Mouse (Mus musculus) MEL (cell line): ENCODE measurements around the gene Ttc9c. TPM values are rescaled to one million over a fixed set of nuclear protein-coding genes. Genes with fewer than 3 reads are reported as not detected.

Experiments
- DNase-seq: peaks from one replicate; pipeline ENCODE4 v3.0.0; 2011; ENCODE audit warnings: low read depth, low spot score
- H3K27ac ChIP-seq: 2 replicates; pipeline ENCODE4 v1.5.1; 2012; ENCODE audit warnings: low read depth, mild to moderate bottlenecking, control low read depth, low read length, moderate library complexity; ENCODE audit not compliant: control insufficient read depth
- H3K27me3 ChIP-seq, 2 experiments: fragments of 150-350 bp in 1 of 2; sonication (generic) in 1 of 2; 2 replicates each; pipeline ENCODE4 v1.6.1; 2012; ENCODE audit warnings: low read length in 2 of 2, mild to moderate bottlenecking in 2 of 2, improper control_type of control experiment in 1 of 2, moderate library complexity in 1 of 2; ENCODE audit not compliant: insufficient read depth in 2 of 2, control insufficient read depth in 1 of 2
- H3K36me3 ChIP-seq, 2 experiments: 2 replicates each; pipeline ENCODE4 v1.6.1; 2012 to 2014; ENCODE audit warnings: low read length in 2 of 2, improper control_type of control experiment in 1 of 2, inconsistent platforms in 1 of 2, mild to moderate bottlenecking in 1 of 2; ENCODE audit not compliant: insufficient read depth in 2 of 2, control insufficient read depth in 1 of 2
- H3K4me1 ChIP-seq, 2 experiments: fragments of 150-350 bp in 1 of 2; sonication (generic) in 1 of 2; 2 replicates each; pipeline ENCODE4 v1.6.1; 2012; ENCODE audit warnings: low read length in 2 of 2, improper control_type of control experiment in 1 of 2, mild to moderate bottlenecking in 1 of 2; ENCODE audit not compliant: insufficient read depth in 2 of 2, control insufficient read depth in 1 of 2
- H3K4me3 ChIP-seq, 2 experiments: fragments of 150-350 bp in 1 of 2; sonication (generic) in 1 of 2; 2 replicates each; pipeline ENCODE4 v1.5.1; 2012; ENCODE audit warnings: low read depth in 2 of 2, low read length in 2 of 2, mild to moderate bottlenecking in 2 of 2, moderate library complexity in 2 of 2, control low read depth in 1 of 2, improper control_type of control experiment in 1 of 2; ENCODE audit not compliant: control insufficient read depth in 1 of 2, insufficient read depth in 1 of 2
- H3K79me2 ChIP-seq: 2 replicates; pipeline ENCODE4 v1.6.1; 2012; ENCODE audit warnings: mild to moderate bottlenecking, low read length, moderate library complexity; ENCODE audit not compliant: control insufficient read depth, poor library complexity, insufficient read depth
- H3K9ac ChIP-seq: 2 replicates; pipeline ENCODE4 v1.6.1; 2012; ENCODE audit warnings: low read depth, mild to moderate bottlenecking, control low read depth, low read length, moderate library complexity; ENCODE audit not compliant: control insufficient read depth, poor library complexity, severe bottlenecking
- H3K9me3 ChIP-seq: fragments of 150-350 bp; sonication (generic); replicated peaks from 2 replicates; pipeline ENCODE4 v1.6.1; 2012; ENCODE audit warnings: mild to moderate bottlenecking, low read length, improper control_type of control experiment, moderate library complexity; ENCODE audit not compliant: insufficient read depth
- BHLHE40 ChIP-seq: IDR thresholded peaks from 2 replicates; pipeline ENCODE4 v1.6.1; 2012; ENCODE audit warnings: low read depth, mild to moderate bottlenecking, inconsistent platforms, low read length, improper control_type of control experiment, borderline replicate concordance
- CHD2 ChIP-seq: IDR thresholded peaks from 2 replicates; pipeline ENCODE4 v1.6.1; 2011; ENCODE audit warnings: low read length, improper control_type of control experiment
- CTCF ChIP-seq, 3 experiments: IDR thresholded peaks in 2 of 3; conservative IDR thresholded peaks in 1 of 3; 2 replicates each; pipeline ENCODE4 v1.5.1; 2011 to 2012; ENCODE audit warnings: low read length in 3 of 3, low read depth in 2 of 3, mild to moderate bottlenecking in 2 of 3, improper control_type of control experiment in 1 of 3, inconsistent platforms in 1 of 3, mixed read lengths in 1 of 3, moderate library complexity in 1 of 3; ENCODE audit not compliant: control insufficient read depth in 1 of 3, insufficient read depth in 1 of 3, poor library complexity in 1 of 3, severe bottlenecking in 1 of 3
- E2F4 ChIP-seq: IDR thresholded peaks from 2 replicates; pipeline ENCODE4 v1.6.1; 2011; ENCODE audit warnings: low read depth, low read length, improper control_type of control experiment, borderline replicate concordance
- ELF1 ChIP-seq: IDR thresholded peaks from 2 replicates; pipeline ENCODE4 v1.6.1; 2014; ENCODE audit warnings: low read depth, mild to moderate bottlenecking, inconsistent platforms, low read length, improper control_type of control experiment, moderate library complexity
- EP300 ChIP-seq, 2 experiments: IDR thresholded peaks; 2 replicates each; pipeline ENCODE4 v1.6.1; 2011; ENCODE audit warnings: improper control_type of control experiment in 2 of 2, low read length in 2 of 2, low read depth in 1 of 2, mild to moderate bottlenecking in 1 of 2
- ETS1 ChIP-seq: IDR thresholded peaks from 2 replicates; pipeline ENCODE4 v1.6.1; 2012; ENCODE audit warnings: low read depth, mild to moderate bottlenecking, inconsistent platforms, low read length, improper control_type of control experiment, moderate library complexity
- GABPA ChIP-seq: IDR thresholded peaks from 2 replicates; pipeline ENCODE4 v1.6.1; 2012; ENCODE audit warnings: low read depth, mild to moderate bottlenecking, inconsistent platforms, low read length, improper control_type of control experiment, moderate library complexity
- HCFC1 ChIP-seq: IDR thresholded peaks from 2 replicates; pipeline ENCODE4 v1.6.1; 2012; ENCODE audit warnings: low read depth, mild to moderate bottlenecking, inconsistent platforms, low read length, improper control_type of control experiment, moderate library complexity
- JUND ChIP-seq: IDR thresholded peaks from 2 replicates; pipeline ENCODE4 v1.6.1; 2011; ENCODE audit warnings: low read depth, mild to moderate bottlenecking, improper control_type of control experiment, low read length
- KAT2A ChIP-seq: conservative IDR thresholded peaks from 2 replicates; pipeline ENCODE4 v1.6.1; 2012; ENCODE audit warnings: low read depth, low read length, improper control_type of control experiment, inconsistent platforms
- MAFK ChIP-seq: IDR thresholded peaks from 2 replicates; pipeline ENCODE4 v1.6.1; 2011; ENCODE audit warnings: low read depth, mild to moderate bottlenecking, low read length, improper control_type of control experiment, borderline replicate concordance
- MAX ChIP-seq: IDR thresholded peaks from 2 replicates; pipeline ENCODE4 v1.6.1; 2011; ENCODE audit warnings: low read length, improper control_type of control experiment
- MAZ ChIP-seq: IDR thresholded peaks from 2 replicates; pipeline ENCODE4 v1.6.1; 2012; ENCODE audit warnings: low read depth, mild to moderate bottlenecking, inconsistent platforms, low read length, improper control_type of control experiment
- MEF2A ChIP-seq: IDR thresholded peaks from 2 replicates; pipeline ENCODE4 v1.6.1; 2014; ENCODE audit warnings: low read depth, mild to moderate bottlenecking, inconsistent platforms, low read length, improper control_type of control experiment; ENCODE audit not compliant: poor library complexity, insufficient replicate concordance, severe bottlenecking; ENCODE audit errors: extremely low read depth
- MXI1 ChIP-seq: IDR thresholded peaks from 2 replicates; pipeline ENCODE4 v1.6.1; 2011; ENCODE audit warnings: mild to moderate bottlenecking, low read depth, low read length, improper control_type of control experiment
- MYB ChIP-seq: IDR thresholded peaks from 2 replicates; pipeline ENCODE4 v1.6.1; 2011; ENCODE audit warnings: mild to moderate bottlenecking, low read depth, low read length, improper control_type of control experiment
- MYC ChIP-seq: IDR thresholded peaks from 2 replicates; pipeline ENCODE4 v1.6.1; 2011; ENCODE audit warnings: low read depth, mild to moderate bottlenecking, low read length, improper control_type of control experiment, moderate library complexity
- NRF1 ChIP-seq: IDR thresholded peaks from 2 replicates; pipeline ENCODE4 v1.6.1; 2014; ENCODE audit warnings: low read depth, mild to moderate bottlenecking, inconsistent platforms, low read length, improper control_type of control experiment, moderate library complexity; ENCODE audit not compliant: poor library complexity, insufficient read depth, severe bottlenecking
- POLR2A ChIP-seq, 2 experiments: IDR thresholded peaks; 2 replicates each; pipeline ENCODE4 v1.6.1; 2011 to 2012; ENCODE audit warnings: low read length in 2 of 2, mild to moderate bottlenecking in 2 of 2, control low read depth in 1 of 2, improper control_type of control experiment in 1 of 2, low read depth in 1 of 2, moderate library complexity in 1 of 2; ENCODE audit not compliant: control insufficient read depth in 1 of 2, insufficient read depth in 1 of 2, poor library complexity in 1 of 2
- POLR2AphosphoS2 ChIP-seq: IDR thresholded peaks from 2 replicates; pipeline ENCODE4 v1.6.1; 2011; ENCODE audit warnings: low read length, improper control_type of control experiment
- POLR2AphosphoS5 ChIP-seq: IDR thresholded peaks from 2 replicates; pipeline ENCODE4 v1.6.1; 2012; ENCODE audit warnings: low read depth, borderline replicate concordance, mild to moderate bottlenecking, inconsistent platforms, low read length, moderate library complexity, mixed read lengths
- RCOR1 ChIP-seq: IDR thresholded peaks from 2 replicates; pipeline ENCODE4 v1.6.1; 2012; ENCODE audit warnings: low read depth, mild to moderate bottlenecking, inconsistent platforms, low read length, improper control_type of control experiment
- SIN3A ChIP-seq: IDR thresholded peaks from 2 replicates; pipeline ENCODE4 v1.6.1; 2012; ENCODE audit warnings: low read length, improper control_type of control experiment, inconsistent platforms
- SMC3 ChIP-seq: IDR thresholded peaks from 2 replicates; pipeline ENCODE4 v1.6.1; 2011; ENCODE audit warnings: low read depth, low read length, improper control_type of control experiment
- TAL1 ChIP-seq: IDR thresholded peaks from 2 replicates; pipeline ENCODE4 v1.6.1; 2012; ENCODE audit warnings: mild to moderate bottlenecking, inconsistent platforms, low read length, moderate library complexity, mixed read lengths
- TBP ChIP-seq: IDR thresholded peaks from 2 replicates; pipeline ENCODE4 v1.8.0; 2011; ENCODE audit warnings: low read depth, low read length, improper control_type of control experiment
- TCF12 ChIP-seq: IDR thresholded peaks from 2 replicates; pipeline ENCODE4 v1.6.1; 2014; ENCODE audit warnings: low read depth, mild to moderate bottlenecking, inconsistent platforms, low read length, improper control_type of control experiment, moderate library complexity
- UBTF ChIP-seq: IDR thresholded peaks from 2 replicates; pipeline ENCODE4 v1.6.1; 2012; ENCODE audit warnings: low read depth, mild to moderate bottlenecking, inconsistent platforms, low read length, improper control_type of control experiment, moderate library complexity, borderline replicate concordance; ENCODE audit not compliant: insufficient read depth
- USF1 ChIP-seq: IDR thresholded peaks from 2 replicates; pipeline ENCODE4 v1.6.1; 2014; ENCODE audit warnings: low read depth, mild to moderate bottlenecking, inconsistent platforms, low read length, improper control_type of control experiment, moderate library complexity
- USF2 ChIP-seq, 2 experiments: IDR thresholded peaks; 2 replicates each; pipeline ENCODE4 v1.6.1; 2011 to 2012; ENCODE audit warnings: improper control_type of control experiment in 2 of 2, low read length in 2 of 2, borderline replicate concordance in 1 of 2, inconsistent platforms in 1 of 2, low read depth in 1 of 2, mild to moderate bottlenecking in 1 of 2; ENCODE audit not compliant: insufficient read depth in 1 of 2
- ZC3H11A ChIP-seq: IDR thresholded peaks from 2 replicates; pipeline ENCODE4 v1.6.1; 2012; ENCODE audit warnings: low read depth, mild to moderate bottlenecking, inconsistent platforms, low read length, improper control_type of control experiment
- ZKSCAN1 ChIP-seq: IDR thresholded peaks from 2 replicates; pipeline ENCODE4 v1.6.1; 2012; ENCODE audit warnings: low read depth, mild to moderate bottlenecking, inconsistent platforms, low read length, improper control_type of control experiment, moderate library complexity
- ZMIZ1 ChIP-seq: IDR thresholded peaks from 2 replicates; pipeline ENCODE4 v1.6.1; 2012; ENCODE audit warnings: low read depth, mild to moderate bottlenecking, inconsistent platforms, low read length, improper control_type of control experiment, moderate library complexity
- ZNF384 ChIP-seq: IDR thresholded peaks from 2 replicates; pipeline ENCODE4 v1.6.1; 2012; ENCODE audit warnings: low read depth, mild to moderate bottlenecking, inconsistent platforms, low read length, improper control_type of control experiment
- polyA plus RNA-seq, 2 experiments: library from polyadenylated mRNA; stranded (reverse) in 1 of 2; unstranded in 1 of 2; fragments of >175 nt in 1 of 2; fragments of >200 nt in 1 of 2; gene quantifications; 2 replicates each; pipeline versions ENCODE4 v1.2.1 to v1.2.4; 2012; ENCODE audit warnings: low replicate concordance in 2 of 2, low read depth in 1 of 2; ENCODE audit not compliant: insufficient read length in 2 of 2, insufficient read depth in 1 of 2, missing spikeins in 1 of 2
- total RNA-seq: library from RNA; depleted of rRNA; stranded (reverse); fragments of 300-350 nt; gene quantifications from 2 replicates; pipeline ENCODE4 v1.2.3, GENCODE M21; 2012

Ttc9c gene
- total and polyA plus RNA-seq, 3 experiments, result 24.2 to 29.8 TPM; not detected in 1

DNA sequence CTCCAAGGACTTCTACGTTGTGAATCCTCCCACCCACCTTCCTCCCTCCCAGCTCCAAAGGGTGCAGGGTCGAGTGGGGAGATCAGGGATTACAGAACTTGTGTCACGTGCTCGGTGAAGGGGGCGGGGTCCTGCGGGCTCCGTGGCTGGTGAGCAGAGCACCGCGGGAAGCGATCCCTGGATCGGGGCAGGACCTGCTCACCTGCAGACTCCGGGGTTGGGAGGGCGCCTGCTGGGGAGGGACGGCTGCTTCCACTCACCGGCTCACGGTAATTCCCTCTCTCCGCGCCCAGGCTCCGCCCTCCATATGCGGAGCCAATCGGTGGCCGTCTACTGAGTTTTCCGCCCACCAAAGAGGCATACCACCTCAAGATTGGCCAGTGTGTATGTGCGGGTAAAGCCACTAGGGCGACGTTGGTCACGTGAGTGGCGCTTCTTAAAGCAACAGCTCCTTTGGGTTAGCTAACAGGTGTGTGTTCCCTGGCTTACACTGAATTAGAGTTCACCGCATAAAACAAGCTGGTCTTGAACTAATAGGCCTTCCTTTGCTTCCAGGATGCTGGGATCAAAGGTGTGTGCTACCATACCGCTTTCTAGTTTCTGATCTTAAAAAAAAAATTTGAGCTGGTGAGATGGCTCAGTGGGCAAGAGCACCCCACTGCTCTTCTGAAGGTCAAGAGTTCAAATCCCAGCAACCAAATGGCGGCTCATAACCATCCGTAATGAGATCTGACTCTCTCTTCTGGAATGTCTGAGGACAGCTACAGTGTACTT is 32.9 kb downstream of the Ttc9c start, which contains the start of gene Taf6l:
TSS of gene Taf6l (minus strand) at position 410 of the 774 bp plus-strand sequence.
- no peaks in the 10 kb centered on the region for H3K9me3 ChIP-seq
- H3K27me3 ChIP-seq, result no peaks in the 10 kb centered on the region
- H3K36me3 ChIP-seq, result peaks cover 0 to 4% of the 10 kb centered on the region in 2 experiments; a peak in 1 of 4 replicates
- peak within 1 kb of the TSS; percentile 72 for H3K9ac ChIP-seq
- H3K27ac ChIP-seq, result peak within 1 kb of the TSS; percentile 31
- H3K4me1 ChIP-seq, result peaks cover 3 to 7% of the 10 kb centered on the region in 2 experiments; a peak in 1 of 4 replicates
- peak; percentile 98 for DNase-seq
- H3K4me3 ChIP-seq, result peak within 1 kb of the TSS; percentile 72 to 73
- no peaks in the 10 kb centered on the region; the same call in 1 of the 2 replicates for H3K79me2 ChIP-seq
- no peak; the same call in 1 of the 2 replicates for TF ChIP-seq E2F4
- TF ChIP-seq ZNF384, result 0 out of 2 replicates have a peak, but pooled peaks have one; percentile 27
- no peak for TF ChIP-seq TAL1
- peak; percentile 38; the same call in 1 of the 2 replicates for TF ChIP-seq TCF12
- peak; percentile 95 for TF ChIP-seq USF1
- no peak for TF ChIP-seq CTCF (IDR thresholded peaks at IDR 0.05 in 2 of 3, conservative IDR thresholded peaks at IDR 0.05 in 1 of 3; ENCODE audit: control insufficient read depth in 1 of 3, insufficient read depth in 1 of 3, low read depth in 2 of 3, low read length in 3 of 3, poor library complexity in 1 of 3, severe bottlenecking in 1 of 3)
- peak; percentile 53; the same call in 1 of the 2 replicates for TF ChIP-seq POLR2AphosphoS2
- TF ChIP-seq BHLHE40, result peak; percentile 97
- TF ChIP-seq RCOR1, result no peak
- TF ChIP-seq POLR2AphosphoS5, result no peak
- TF ChIP-seq ZKSCAN1, result no peak
- no peak for TF ChIP-seq SMC3
- peak; percentile 65 to 80; a peak in 3 of 4 replicates for TF ChIP-seq POLR2A (IDR thresholded peaks at IDR 0.05; ENCODE audit: control insufficient read depth in 1 of 2, insufficient read depth in 1 of 2, low read depth in 1 of 2, low read length in 2 of 2, poor library complexity in 1 of 2)
- TF ChIP-seq ETS1, result no peak
- no peak for TF ChIP-seq MEF2A
- no peak for TF ChIP-seq MAFK
- peak; percentile 91 for TF ChIP-seq MAX
- TF ChIP-seq EP300 (IDR thresholded peaks at IDR 0.05; ENCODE audit: low read depth in 1 of 2, low read length in 2 of 2), result no peak; a peak in 1 of 4 replicates
- TF ChIP-seq ZMIZ1, result peak; percentile 82
- TF ChIP-seq SIN3A, result peak; percentile 94
- peak; percentile 81 for TF ChIP-seq HCFC1
- no peak for TF ChIP-seq MYB
- TF ChIP-seq NRF1, result no peak
- TF ChIP-seq TBP, result peak; percentile 98
- TF ChIP-seq UBTF, result no peak
- TF ChIP-seq MYC, result peak; percentile 75
- TF ChIP-seq GABPA, result no peak
- no peak for TF ChIP-seq ZC3H11A
- TF ChIP-seq CHD2, result no peak
- peak; percentile 79 to 93 for TF ChIP-seq USF2 (IDR thresholded peaks at IDR 0.05; ENCODE audit: borderline replicate concordance in 1 of 2, insufficient read depth in 1 of 2, low read depth in 1 of 2, low read length in 2 of 2)
- no peak; the same call in 1 of the 2 replicates for TF ChIP-seq KAT2A
- 0 out of 2 replicates have a peak, but pooled peaks have one; percentile 50 for TF ChIP-seq MAZ
- TF ChIP-seq ELF1, result 0 out of 2 replicates have a peak, but pooled peaks have one; percentile 16
- no peak for TF ChIP-seq JUND
- TF ChIP-seq MXI1, result peak; percentile 93
